Mouse (Mus musculus) bone marrow macrophage, adult 2 months (primary cell): Measurements from ENCODE around the gene Ssbp3.

Source experiments
- CTCF ChIP-seq: IDR thresholded peaks from 2 replicates; pipeline ENCODE4 v1.5.1; 2012; ENCODE audit warnings: low read depth, mild to moderate bottlenecking, low read length, moderate library complexity
- POLR2A ChIP-seq: IDR thresholded peaks from 2 replicates; pipeline ENCODE4 v1.6.1; 2012; ENCODE audit warnings: mild to moderate bottlenecking, low read depth, low read length, borderline replicate concordance

DNA sequence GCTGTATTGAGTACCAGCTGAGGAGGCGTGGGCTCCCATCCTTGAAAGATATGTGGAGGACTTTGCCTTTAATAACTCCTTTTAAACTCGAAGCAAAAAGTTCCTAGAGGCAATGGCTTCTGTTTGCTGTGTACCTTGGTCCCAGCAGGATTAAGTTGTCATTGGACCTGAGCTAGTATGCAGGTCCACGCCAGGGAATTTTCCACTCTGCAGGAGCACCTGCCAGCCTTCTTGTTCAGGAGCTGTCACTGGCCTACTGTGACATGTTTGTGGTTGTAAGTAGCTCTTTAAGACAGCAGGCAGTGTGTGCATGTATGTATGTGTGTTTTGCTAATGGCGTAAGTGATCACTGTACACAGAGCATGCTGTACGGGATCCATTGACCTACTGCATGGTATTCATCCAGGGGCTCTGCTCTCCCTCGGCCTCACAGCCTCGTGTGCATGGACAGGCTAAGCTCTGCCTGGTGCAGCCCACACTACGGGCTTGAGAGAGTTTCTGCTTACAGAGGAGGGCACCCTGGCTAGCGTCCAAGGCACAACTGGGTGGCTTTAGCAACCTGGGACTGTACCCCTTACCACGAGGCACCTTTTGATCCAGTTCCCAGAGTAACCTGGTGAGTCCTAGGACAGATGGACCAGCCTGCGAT lies 92.1 kb downstream of the Ssbp3 start:
- no peak for TF ChIP-seq CTCF
- TF ChIP-seq POLR2A: no peak
